Mouse (Mus musculus) monocyte, adult 5-6 weeks (primary cell): Measurements from ENCODE around the gene Gps1. TPM values are rescaled to one million over a fixed set of nuclear protein-coding genes. Genes with fewer than 3 reads are reported as not detected.
A peak's percentile ranks its signal among the peaks of the same experiment; 100 is the strongest.
"Not testable (repeated sequence)": the region's sequence is repeated elsewhere in the genome, so short reads cannot be mapped to it uniquely, and the experiment has no call there.

Source experiments
- ATAC-seq: fragments of 153-309, 156-312 bp; replicated peaks from 2 replicates; pipeline ENCODE4 v1.8.0; 2017; ENCODE audit warnings: mild to moderate bottlenecking; ENCODE audit not compliant: low TSS enrichment, insufficient number of reproducible peaks, severe bottlenecking, poor library complexity, low FRiP score
- total RNA-seq: library from RNA; stranded (forward); fragments of 200-1000, 200-491, 200-594 nt; gene quantifications from 3 replicates; pipeline ENCODE4 v1.2.3, GENCODE M21; 2017

Gps1 gene
- total RNA-seq, 1 experiment from 2014 or later, result 55.7 TPM

DNA sequence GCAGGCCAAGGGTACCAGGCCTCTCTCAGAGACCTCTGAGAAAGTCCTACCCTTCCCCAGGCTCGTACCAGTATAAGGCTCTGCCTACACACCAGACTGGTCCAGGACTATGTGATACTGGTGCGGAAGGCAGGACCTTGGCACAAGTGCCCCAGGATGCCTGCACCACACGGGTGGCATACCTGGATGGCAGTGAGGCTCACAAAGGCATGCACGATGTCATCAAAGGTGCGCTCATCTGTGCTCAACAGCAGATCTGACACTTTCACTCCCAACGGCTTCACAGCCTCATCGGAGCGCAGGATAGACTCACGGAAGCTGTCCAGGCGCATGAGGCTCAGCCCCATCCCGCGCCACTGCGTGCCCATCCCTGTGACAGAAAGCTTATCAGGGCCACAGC is 34.2 kb downstream of the Gps1 start:
- no peak for ATAC-seq

- ATAC-seq, result no peak
Observed at GRCm38 (mm10) chr11:120819556-120819955, 35.5 kb downstream of the Gps1 start.

DNA sequence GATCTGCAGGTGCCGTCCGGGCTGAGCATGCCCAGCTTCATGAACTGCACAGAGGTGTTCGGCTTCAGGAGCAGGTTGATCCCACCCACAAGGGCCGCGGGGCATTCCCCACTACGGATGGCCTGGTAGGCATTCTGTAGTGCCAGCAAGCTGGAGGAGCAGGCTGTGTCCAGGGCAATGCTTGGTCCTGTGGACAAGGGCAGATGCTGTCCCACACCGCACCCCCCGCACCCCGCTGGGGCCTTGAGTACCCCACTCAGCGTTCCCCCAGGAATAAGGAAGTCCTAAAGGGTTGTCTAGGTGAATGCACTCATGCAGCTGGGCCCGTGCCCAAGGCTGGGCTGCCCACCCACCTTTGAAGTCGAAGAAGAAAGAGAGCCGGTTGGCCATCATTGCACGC is 36.5 kb downstream of the Gps1 start:
- no peak for ATAC-seq

DNA sequence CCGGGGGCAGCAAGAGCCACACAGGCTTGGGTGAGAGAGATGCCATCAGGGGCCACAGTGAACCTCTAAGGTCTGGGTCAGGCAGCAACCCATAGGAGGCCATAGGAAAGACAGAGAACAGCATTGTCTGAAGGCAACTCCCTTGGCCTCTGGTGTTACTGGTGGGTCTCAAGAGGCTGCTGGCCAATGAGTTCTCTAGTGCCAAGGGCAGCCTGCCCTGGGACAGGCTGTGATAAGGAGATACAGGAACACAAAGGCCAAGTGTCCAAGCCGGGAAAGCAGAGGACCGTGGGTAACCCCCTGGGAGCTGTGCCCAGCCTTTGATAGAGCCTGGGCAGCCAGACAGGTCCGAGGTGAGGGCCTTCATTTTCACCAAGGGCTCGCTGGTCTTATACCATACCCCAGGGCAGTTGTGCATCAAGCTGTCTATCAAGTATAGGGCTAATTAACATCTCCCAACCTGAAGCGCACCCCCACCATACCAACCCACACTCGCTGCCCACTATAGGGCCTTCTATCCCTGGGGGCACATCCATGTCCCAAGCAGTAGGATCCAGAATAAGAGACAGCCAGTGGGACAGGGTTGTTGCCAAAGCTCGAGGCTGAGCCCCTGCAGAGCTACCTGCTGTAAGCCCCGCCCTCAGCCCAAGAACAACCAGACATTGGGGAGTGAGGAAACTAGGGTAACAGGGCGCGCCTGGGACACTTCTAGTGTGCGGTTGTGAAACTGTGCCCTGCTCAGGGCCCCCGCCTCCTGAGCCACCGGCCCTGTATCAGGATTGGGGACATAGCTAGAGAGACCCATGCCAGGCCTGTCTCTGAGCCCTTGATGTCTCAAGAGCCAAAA is 37.2 kb downstream of the Gps1 start:
- no peak for ATAC-seq

GRCm38 (mm10) chr11:120822321-120822720 is 38.2 kb downstream of the Gps1 start:
- no peak for ATAC-seq

- 0 out of 2 replicates have a peak, but pooled peaks have one; percentile 7 for ATAC-seq
Observed at GRCm38 (mm10) chr11:120822831-120823550, 38.9 kb downstream of the Gps1 start.

DNA sequence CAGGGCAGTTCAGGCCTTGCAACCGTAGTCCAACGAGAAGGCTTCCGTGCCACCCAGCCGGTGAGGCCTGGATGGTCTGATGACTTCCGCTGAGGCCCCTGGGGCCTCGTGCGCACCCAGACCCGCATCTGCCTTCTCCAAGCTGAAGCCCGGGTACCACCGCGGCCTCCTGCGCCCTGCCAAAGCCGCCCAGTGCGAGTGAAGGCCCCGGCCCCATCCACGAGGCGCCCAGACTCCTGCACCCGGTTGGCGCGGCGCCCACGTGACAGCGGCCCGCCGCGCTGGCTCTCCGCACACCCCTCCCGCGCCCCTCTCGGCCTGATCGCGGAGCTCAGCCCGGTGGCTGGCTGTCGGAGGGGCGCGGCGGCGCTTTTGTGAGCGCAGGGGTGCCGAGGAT is 39.5 kb downstream of the Gps1 start:
- no peak for ATAC-seq

DNA sequence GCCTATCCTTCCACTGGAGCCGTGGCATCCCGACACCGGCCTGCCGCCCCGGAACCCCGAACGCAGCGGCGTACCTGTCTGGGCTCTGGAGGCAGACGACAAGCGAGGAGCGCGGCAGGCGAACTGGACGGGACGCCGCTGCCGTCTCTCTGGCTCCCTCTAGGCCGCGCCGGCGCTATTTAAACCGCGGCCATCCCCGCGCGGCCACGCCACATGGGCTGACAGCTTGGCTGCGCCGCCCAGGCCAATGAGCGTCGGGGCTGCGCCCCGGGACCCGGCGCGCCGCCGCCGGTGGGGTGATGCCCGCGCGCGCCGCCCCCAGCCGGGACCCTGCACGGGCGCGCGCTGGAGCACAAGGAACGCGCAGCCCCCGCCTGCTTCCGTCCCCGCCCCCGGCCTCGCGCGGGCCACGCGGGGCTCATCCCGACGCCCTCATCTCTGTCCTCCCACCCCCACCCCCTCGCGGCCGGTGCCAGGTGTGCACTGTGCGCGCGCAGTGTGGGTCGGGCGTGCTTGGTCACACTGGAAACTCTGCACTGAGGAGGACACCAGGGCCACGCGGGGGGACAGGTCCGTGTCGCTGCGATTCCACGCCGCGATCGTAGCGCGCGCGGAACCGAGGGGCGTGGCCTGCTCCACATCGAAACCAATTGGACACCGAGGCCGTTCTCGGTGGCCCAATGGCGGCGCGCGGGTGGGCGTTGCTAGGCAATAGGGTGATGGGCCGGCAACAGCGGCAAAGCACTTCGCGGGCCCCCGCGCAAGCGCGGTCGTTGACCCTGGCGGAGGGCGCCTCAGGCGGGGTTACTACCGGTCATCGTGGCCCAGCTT is 40.1 kb downstream of the Gps1 start, which contains the start of gene Fasn:
Gene Fasn, minus strand, starts transcription at position 592 of the 831 bp plus-strand sequence.
- peak; percentile 75 for ATAC-seq

GRCm38 (mm10) chr11:120824787-120825288 is 40.8 kb downstream of the Gps1 start:
- ATAC-seq, result peak; percentile 14; the same call in 1 of the 2 replicates

- ATAC-seq, result no peak
Observed at GRCm38 (mm10) chr11:120825289-120825863, 41.3 kb downstream of the Gps1 start.

GRCm38 (mm10) chr11:120826016-120826953 is 42.2 kb downstream of the Gps1 start:
- ATAC-seq, result no peak

DNA sequence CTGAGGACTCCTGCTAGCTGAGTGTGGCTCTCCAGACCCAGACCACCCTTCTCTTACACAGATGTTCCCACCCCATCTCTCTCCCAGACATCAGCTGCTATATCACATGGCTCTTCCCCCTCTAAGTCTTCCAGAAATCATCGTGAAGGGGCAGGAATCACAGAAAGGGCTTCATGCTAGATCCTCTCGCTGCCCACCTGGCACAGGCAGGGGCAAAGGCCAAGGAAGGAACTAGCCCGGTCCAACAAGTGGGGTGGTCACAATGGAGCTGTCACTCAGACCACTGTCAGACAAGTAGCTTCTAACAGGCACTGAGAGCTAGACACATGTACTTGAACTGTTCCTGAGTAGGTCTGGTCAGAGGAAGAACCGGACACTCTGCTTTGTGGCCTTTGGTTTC is 44.3 kb downstream of the Gps1 start:
- ATAC-seq, result no peak

GRCm38 (mm10) chr11:120829757-120830532 is 45.9 kb downstream of the Gps1 start:
- ATAC-seq, result no peak

DNA sequence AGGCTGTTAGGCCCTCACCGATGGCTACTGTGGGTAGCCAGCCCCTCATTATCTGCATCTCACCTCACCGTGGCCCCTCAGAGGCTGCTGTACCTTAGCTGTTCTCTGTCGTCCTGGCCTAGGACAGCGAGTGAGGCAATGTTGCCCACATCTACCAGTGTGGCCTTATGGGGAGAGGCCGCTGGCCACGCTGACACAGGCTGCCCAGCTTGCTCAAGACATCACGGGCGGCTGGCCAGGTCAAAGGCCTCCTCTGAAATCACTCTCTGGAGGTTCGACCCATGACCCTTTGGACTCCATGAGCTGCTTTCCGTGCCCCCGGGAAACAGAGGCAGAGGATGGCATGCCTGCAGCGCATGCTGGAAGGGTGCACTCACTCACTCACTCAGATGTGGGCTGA is 46.6 kb downstream of the Gps1 start:
- no peak for ATAC-seq

- no peak for ATAC-seq
Observed at GRCm38 (mm10) chr11:120831659-120832440, 47.8 kb downstream of the Gps1 start.

GRCm38 (mm10) chr11:120832962-120833361 is 48.9 kb downstream of the Gps1 start:
- not testable (repeated sequence) for ATAC-seq
